Mouse (Mus musculus) right cerebral cortex, postnatal 14 days (tissue): ENCODE results near the gene Anp32b.

Experiments
- DNase-seq: peaks from one replicate; pipeline ENCODE4 v3.0.0; 2022

The Anp32b gene

GRCm38 (mm10) chr4:46450519-46451131 is at the start of gene Anp32b:
Gene Anp32b (plus strand): TSS chr4:46450902.
- peak; percentile 92 for DNase-seq

GRCm38 (mm10) chr4:46404042-46404795 is 46.5 kb upstream of the Anp32b start:
- no peak for DNase-seq

- no peak for DNase-seq
Observed at GRCm38 (mm10) chr4:46406966-46407703, 43.6 kb upstream of the Anp32b start.

GRCm38 (mm10) chr4:46410677-46411076 is 40.0 kb upstream of the Anp32b start:
- DNase-seq = no peak

GRCm38 (mm10) chr4:46411489-46411888 is 39.2 kb upstream of the Anp32b start:
- no peak for DNase-seq

GRCm38 (mm10) chr4:46412113-46412512 is 38.6 kb upstream of the Anp32b start:
- DNase-seq = no peak

- DNase-seq = no peak
Observed at GRCm38 (mm10) chr4:46413406-46413805, 37.3 kb upstream of the Anp32b start, which contains the start of gene Hemgn. Gene Hemgn (minus strand): TSS chr4:46413506.

GRCm38 (mm10) chr4:46417491-46417890 is 33.2 kb upstream of the Anp32b start:
- DNase-seq = peak; percentile 16

GRCm38 (mm10) chr4:46418851-46419250 is 31.9 kb upstream of the Anp32b start:
- no peak for DNase-seq

GRCm38 (mm10) chr4:46422625-46423024 is 28.1 kb upstream of the Anp32b start:
- DNase-seq = no peak

GRCm38 (mm10) chr4:46428903-46429499 is 21.7 kb upstream of the Anp32b start:
- no peak for DNase-seq

GRCm38 (mm10) chr4:46432339-46433036 is 18.2 kb upstream of the Anp32b start:
- DNase-seq = no peak

GRCm38 (mm10) chr4:46442501-46442900 is 8.2 kb upstream of the Anp32b start:
- DNase-seq = no peak

- DNase-seq = no peak
Observed at GRCm38 (mm10) chr4:46445237-46445945, 5.3 kb upstream of the Anp32b start.

- no peak for DNase-seq
Observed at GRCm38 (mm10) chr4:46447461-46447860, 3.2 kb upstream of the Anp32b start.

- DNase-seq = no peak
Observed at GRCm38 (mm10) chr4:46448886-46449285, 1.8 kb upstream of the Anp32b start.

GRCm38 (mm10) chr4:46450020-46450518 is 633 bp upstream of the Anp32b start:
- no peak for DNase-seq

GRCm38 (mm10) chr4:46451240-46451757 is 597 bp downstream of the Anp32b start:
- peak; percentile 62 for DNase-seq

- DNase-seq = peak; percentile 75
Observed at GRCm38 (mm10) chr4:46451758-46452480, 1.2 kb downstream of the Anp32b start.

- peak; percentile 53 for DNase-seq
Observed at GRCm38 (mm10) chr4:46452481-46452850, 1.8 kb downstream of the Anp32b start.
